Mouse (Mus musculus): ENCODE measurements around the gene Olfr390. TPM values are rescaled to one million over a fixed set of nuclear protein-coding genes. Genes with fewer than 3 reads are reported as not detected.

Olfr390 gene
- not detected for polyA plus RNA-seq (2014; fragmentation: Illumina TruSeq; extraction: RNeasy Lipid Tissue Mini Kit (QIAGEN cat#74804); ENCODE audit: low read depth, low replicate concordance)

DNA sequence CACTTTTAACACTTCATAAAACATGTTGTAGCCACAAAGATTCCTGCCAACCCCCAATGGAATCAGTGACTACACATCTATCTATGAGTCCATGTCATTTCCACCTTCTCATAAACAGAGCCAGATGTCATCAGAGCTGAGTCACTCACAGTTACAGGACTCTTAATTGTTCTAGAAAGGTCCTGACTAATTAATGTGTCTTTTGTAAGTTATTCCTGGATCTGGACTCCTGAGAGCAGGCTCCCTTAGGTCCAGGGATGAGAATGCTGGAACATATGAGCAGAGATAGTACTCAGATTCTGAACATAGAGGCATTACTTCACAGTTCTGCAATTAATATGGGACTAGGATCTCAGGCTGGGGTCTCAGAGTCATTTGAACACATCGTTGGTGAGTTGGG is at the start of gene Olfr390:
Gene Olfr390 (plus strand): TSS at position 301 of the 400 bp plus-strand sequence.

DNA sequence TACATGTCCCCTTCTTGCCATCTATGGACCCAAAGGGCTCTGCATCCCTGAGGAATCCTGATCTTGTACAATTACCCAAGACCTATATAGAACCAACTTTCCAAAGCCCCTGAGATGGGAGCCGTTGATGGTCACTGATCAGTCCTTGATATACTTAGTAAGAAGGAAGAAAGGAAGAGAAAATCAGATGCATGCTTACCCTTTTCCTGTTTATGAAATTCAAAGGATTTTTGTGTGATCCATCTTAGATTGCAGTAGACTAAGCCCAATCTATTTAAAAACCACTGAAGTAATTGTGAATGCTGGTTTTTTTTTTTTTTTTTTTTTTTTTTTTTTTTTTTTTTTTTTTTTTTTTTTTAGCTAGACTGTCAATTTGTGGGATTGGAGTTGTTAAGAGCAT is 2.2 kb upstream of the Olfr390 start, which contains the start of gene Olfr389:
Gene Olfr389 (minus strand): TSS at position 101 of the 400 bp plus-strand sequence.

DNA sequence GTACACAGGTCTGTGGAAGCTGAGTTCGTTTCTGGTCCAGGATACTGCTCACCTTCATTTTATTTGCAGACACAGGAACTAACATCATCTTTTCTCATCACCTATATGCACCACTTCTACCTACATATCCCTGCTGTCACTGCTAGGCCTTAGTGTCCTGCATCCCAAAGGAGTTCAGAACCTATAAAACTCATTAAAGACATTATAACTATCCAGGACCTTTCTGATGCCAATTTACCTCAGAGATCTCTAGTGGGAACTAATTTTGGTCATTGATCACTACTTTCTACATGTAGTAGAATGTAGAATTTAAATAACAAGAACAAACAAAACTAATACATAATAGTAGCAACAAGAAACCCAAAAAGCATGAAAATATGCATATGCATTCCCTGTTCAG is 20.2 kb downstream of the Olfr390 start, which contains the start of gene Olfr391-ps:
Gene Olfr391-ps (minus strand): TSS at position 101 of the 400 bp plus-strand sequence.

DNA sequence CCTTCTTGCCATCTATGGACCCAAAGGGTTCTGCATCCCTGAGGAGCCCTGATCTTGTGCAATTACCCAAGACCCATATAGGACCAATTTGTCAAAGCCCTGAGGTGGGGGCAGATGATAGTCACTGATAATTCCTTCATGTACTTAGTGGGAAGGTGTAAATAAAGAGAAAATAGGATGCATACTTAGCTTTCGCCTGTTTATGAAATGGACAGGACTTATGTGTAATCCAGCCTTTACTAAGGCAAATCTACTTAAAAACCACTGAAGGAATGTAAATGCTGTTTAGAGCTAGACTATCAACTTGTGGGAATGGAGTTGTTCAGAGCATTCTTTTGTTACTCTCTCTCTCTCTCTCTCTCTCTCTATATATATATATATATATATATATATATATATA is 34.2 kb downstream of the Olfr390 start, which contains the start of gene Olfr392:
Gene Olfr392 (minus strand): TSS at position 101 of the 400 bp plus-strand sequence.

Other genes starting within 250 kb of the Olfr390 start
- not detected for gene Olfr385, start 190.0 kb upstream of the Olfr390 start, polyA plus RNA-seq (2014; fragmentation: Illumina TruSeq; extraction: RNeasy Lipid Tissue Mini Kit (QIAGEN cat#74804); ENCODE audit: low read depth, low replicate concordance)
- not detected for gene Olfr384, start 184.4 kb upstream of the Olfr390 start, polyA plus RNA-seq (2014; fragmentation: Illumina TruSeq; extraction: RNeasy Lipid Tissue Mini Kit (QIAGEN cat#74804); ENCODE audit: low read depth, low replicate concordance)
- not detected for gene Zfp735, start 94.2 kb upstream of the Olfr390 start, polyA plus RNA-seq (2014; fragmentation: Illumina TruSeq; extraction: RNeasy Lipid Tissue Mini Kit (QIAGEN cat#74804); ENCODE audit: low read depth, low replicate concordance)
- not detected for gene Olfr389, start 2.3 kb upstream of the Olfr390 start, polyA plus RNA-seq (2014; fragmentation: Illumina TruSeq; extraction: RNeasy Lipid Tissue Mini Kit (QIAGEN cat#74804); ENCODE audit: low read depth, low replicate concordance)
- gene Olfr391-ps, start 20.1 kb downstream of the Olfr390 start, polyA plus RNA-seq (2014; fragmentation: Illumina TruSeq; extraction: RNeasy Lipid Tissue Mini Kit (QIAGEN cat#74804); ENCODE audit: low read depth, low replicate concordance) = not detected
- not detected for gene Olfr392, start 34.1 kb downstream of the Olfr390 start, polyA plus RNA-seq (2014; fragmentation: Illumina TruSeq; extraction: RNeasy Lipid Tissue Mini Kit (QIAGEN cat#74804); ENCODE audit: low read depth, low replicate concordance)
- not detected for gene Olfr393, start 68.5 kb downstream of the Olfr390 start, polyA plus RNA-seq (2014; fragmentation: Illumina TruSeq; extraction: RNeasy Lipid Tissue Mini Kit (QIAGEN cat#74804); ENCODE audit: low read depth, low replicate concordance)
- gene Olfr394, start 107.8 kb downstream of the Olfr390 start, polyA plus RNA-seq (2014; fragmentation: Illumina TruSeq; extraction: RNeasy Lipid Tissue Mini Kit (QIAGEN cat#74804); ENCODE audit: low read depth, low replicate concordance) = not detected
- gene Olfr395, start 126.3 kb downstream of the Olfr390 start, polyA plus RNA-seq (2014; fragmentation: Illumina TruSeq; extraction: RNeasy Lipid Tissue Mini Kit (QIAGEN cat#74804); ENCODE audit: low read depth, low replicate concordance) = not detected
- gene Olfr23, start 153.7 kb downstream of the Olfr390 start, polyA plus RNA-seq (2014; fragmentation: Illumina TruSeq; extraction: RNeasy Lipid Tissue Mini Kit (QIAGEN cat#74804); ENCODE audit: low read depth, low replicate concordance) = not detected
- gene Olfr397, start 177.9 kb downstream of the Olfr390 start, polyA plus RNA-seq (2014; fragmentation: Illumina TruSeq; extraction: RNeasy Lipid Tissue Mini Kit (QIAGEN cat#74804); ENCODE audit: low read depth, low replicate concordance) = not detected
- not detected for gene Olfr398, start 207.4 kb downstream of the Olfr390 start, polyA plus RNA-seq (2014; fragmentation: Illumina TruSeq; extraction: RNeasy Lipid Tissue Mini Kit (QIAGEN cat#74804); ENCODE audit: low read depth, low replicate concordance)